Mouse (Mus musculus): ENCODE data around the gene Pecam1. TPM values are rescaled to one million over a fixed set of nuclear protein-coding genes. Genes with fewer than 3 reads are reported as not detected.

Pecam1 gene
- polyA plus RNA-seq, 1 experiment from 2014 or later = 20.2 TPM

DNA sequence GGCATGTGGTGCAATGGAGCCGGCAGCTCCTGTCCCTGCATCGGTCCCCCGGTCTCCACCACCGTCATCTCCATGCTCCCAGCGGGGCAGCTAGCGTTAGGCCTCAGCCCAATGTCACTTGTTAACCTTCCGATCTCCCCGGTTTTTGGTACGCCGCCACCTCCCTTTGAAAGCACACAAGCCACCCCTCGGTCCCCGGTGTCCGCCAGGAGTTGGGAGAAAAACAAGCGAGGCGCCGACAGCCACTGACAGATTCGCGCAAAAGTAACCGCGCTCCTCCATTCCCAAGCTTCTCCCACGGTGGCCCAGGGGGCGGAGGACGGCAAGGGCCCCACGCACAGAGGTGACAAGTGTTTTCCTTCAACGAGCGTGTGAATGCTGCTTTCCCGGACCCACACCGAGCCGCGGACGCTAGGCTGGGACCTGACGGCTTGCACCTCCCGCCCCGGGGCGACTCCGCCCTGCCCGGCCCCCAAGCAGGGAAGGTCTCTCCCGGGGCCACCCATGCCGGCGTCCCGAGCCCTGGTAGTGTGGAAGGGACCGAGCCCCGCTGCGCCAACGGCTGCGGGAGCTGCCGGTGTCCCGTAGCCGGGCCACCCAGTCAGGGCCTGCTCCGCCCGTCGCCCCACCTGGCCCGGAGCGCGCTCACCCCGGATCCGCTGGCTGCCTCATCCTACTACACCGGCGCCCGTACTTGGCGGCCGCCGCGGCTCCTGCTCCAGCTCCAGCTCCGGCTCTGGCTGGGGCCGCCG, 138.0 kb downstream of the Pecam1 start:
- Histone ChIP-seq H3K9ac (ENCODE audit: low read length) (peak overlapping the region; percentile 94), H3K4me1 (replicated peaks; ENCODE audit: control insufficient read depth, insufficient read depth) (no peaks in the 10 kb centered on the region), H3K4me2 (replicated peaks; ENCODE audit: low read depth) (peak overlapping the region; percentile 79), H3K27ac (replicated peaks) (peak overlapping the region; percentile 95), H3K9me3 (ENCODE audit: control insufficient read depth, low read length) (no peaks in the 10 kb centered on the region), H3K36me3 (ENCODE audit: control insufficient read depth, insufficient read depth, low read length) (no peaks in the 10 kb centered on the region), H3K4me3 (ENCODE audit: low read depth, low read length) (peak overlapping the region; percentile 95), H3K27me3 (ENCODE audit: control insufficient read depth, insufficient read depth, low read length) (no peaks in the 10 kb centered on the region)
- DNase-seq (ENCODE audit: low spot score) (peak; percentile 77), ATAC-seq (ENCODE audit: low FRiP score, low TSS enrichment) (peak; percentile 74)
- WGBS = under 1% methylated on average over 47 of the region's 67 CpGs
- TF ChIP-seq EP300 (optimal IDR thresholded peaks at IDR 0.05) (peak; percentile 8), CTCF (IDR thresholded peaks at IDR 0.05; ENCODE audit: low read depth) (0 out of 2 replicates have a peak, but pooled peaks have one; percentile 8)

DNA sequence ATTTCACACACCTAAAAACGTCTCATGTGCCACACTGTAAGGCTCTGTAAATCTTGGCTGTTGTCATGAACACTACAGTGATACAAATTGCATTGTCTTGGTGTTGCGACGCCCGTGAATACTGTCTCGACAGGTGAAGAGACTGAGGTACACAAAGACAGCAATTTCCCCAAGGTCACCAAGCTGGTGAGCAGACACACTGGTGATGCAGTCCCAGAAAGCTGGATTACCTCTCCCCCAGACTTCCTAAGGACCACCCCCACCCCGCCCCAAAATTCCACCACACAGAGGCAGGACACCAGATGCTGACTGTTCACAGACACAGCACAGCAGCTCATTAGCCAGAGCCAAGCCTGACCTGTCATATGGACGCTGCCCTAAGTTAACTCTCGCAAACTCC, 140.7 kb downstream of the Pecam1 start:
- WGBS = 65% methylated on average over 8 of the region's 8 CpGs
- Histone ChIP-seq H3K4me1 (replicated peaks; ENCODE audit: control insufficient read depth, insufficient read depth) (no peaks in the 10 kb centered on the region), H3K27me3 (ENCODE audit: control insufficient read depth, insufficient read depth, low read length) (no peaks in the 10 kb centered on the region), H3K27ac (replicated peaks) (no peak overlapping the region), H3K4me2 (replicated peaks; ENCODE audit: low read depth) (no peak overlapping the region), H3K36me3 (ENCODE audit: control insufficient read depth, insufficient read depth, low read length) (no peaks in the 10 kb centered on the region), H3K9me3 (ENCODE audit: control insufficient read depth, low read length) (no peaks in the 10 kb centered on the region), H3K9ac (ENCODE audit: low read length) (no peak overlapping the region), H3K4me3 (ENCODE audit: low read depth, low read length) (no peak overlapping the region)
- TF ChIP-seq CTCF (IDR thresholded peaks at IDR 0.05; ENCODE audit: low read depth) = no peak
- TF ChIP-seq EP300 (optimal IDR thresholded peaks at IDR 0.05) = no peak
- ATAC-seq (ENCODE audit: low FRiP score, low TSS enrichment) (no peak), DNase-seq (ENCODE audit: low spot score) (no peak)

DNA sequence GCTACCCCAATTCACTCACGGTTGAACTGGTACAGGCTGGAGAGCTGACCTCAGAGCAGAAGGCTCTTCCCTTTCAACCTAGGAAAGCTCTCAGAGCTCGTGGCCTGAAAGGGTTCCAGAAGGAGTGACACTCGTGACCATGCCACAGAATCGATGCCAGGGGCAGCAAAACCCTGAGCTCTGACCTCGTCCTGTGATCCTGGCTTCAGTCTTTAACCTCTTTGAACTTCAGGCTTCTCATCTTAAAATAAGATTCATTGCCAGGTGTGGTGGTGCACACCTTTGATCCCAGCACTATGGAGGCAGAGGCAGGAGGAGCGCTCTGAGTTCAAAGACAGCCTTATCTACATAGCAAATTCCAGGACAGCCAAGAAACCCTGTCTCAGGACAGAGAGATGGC, 143.1 kb downstream of the Pecam1 start:
- no peaks in the 10 kb centered on the region for H3K4me1 ChIP-seq (replicated peaks; ENCODE audit: control insufficient read depth, insufficient read depth)
- H3K27me3 ChIP-seq (ENCODE audit: control insufficient read depth, insufficient read depth, low read length) = no peaks in the 10 kb centered on the region
- H3K9ac ChIP-seq (ENCODE audit: low read length) = no peak overlapping the region
- H3K36me3 ChIP-seq (ENCODE audit: control insufficient read depth, insufficient read depth, low read length) = no peaks in the 10 kb centered on the region
- 78% methylated on average over 6 of the region's 6 CpGs for WGBS
- no peak for TF ChIP-seq CTCF (IDR thresholded peaks at IDR 0.05; ENCODE audit: low read depth)
- TF ChIP-seq EP300 (optimal IDR thresholded peaks at IDR 0.05) = no peak
- DNase-seq (ENCODE audit: low spot score) = no peak
- H3K4me3 ChIP-seq (ENCODE audit: low read depth, low read length) = no peak overlapping the region
- ATAC-seq (ENCODE audit: low FRiP score, low TSS enrichment) = no peak
- no peaks in the 10 kb centered on the region for H3K9me3 ChIP-seq (ENCODE audit: control insufficient read depth, low read length)
- no peak overlapping the region for H3K4me2 ChIP-seq (replicated peaks; ENCODE audit: low read depth)
- no peak overlapping the region for H3K27ac ChIP-seq (replicated peaks)

DNA sequence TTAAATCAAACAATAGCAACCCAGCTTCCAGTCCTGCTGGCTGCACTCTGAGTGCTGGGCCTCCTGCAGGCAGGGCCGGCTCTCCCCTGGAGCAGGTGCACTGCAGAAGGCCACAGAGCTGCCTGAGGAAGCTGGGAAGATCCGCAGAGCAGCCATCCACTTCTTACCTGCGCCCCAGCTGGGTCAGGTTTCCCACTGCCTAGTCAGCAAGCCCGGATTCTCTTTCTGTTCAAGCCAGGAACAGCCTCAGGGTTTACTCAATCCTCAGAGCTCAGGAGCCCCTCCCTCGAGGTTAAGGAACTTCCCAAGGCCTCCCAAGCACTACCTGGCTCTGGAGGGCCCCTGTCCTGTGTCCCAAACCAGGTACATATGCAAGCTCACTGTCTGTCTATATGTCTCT, 144.4 kb downstream of the Pecam1 start:
- WGBS = 37% methylated on average over 5 of the region's 5 CpGs
- Histone ChIP-seq H3K27me3 (ENCODE audit: control insufficient read depth, insufficient read depth, low read length) (no peaks in the 10 kb centered on the region), H3K9me3 (ENCODE audit: control insufficient read depth, low read length) (no peaks in the 10 kb centered on the region), H3K4me1 (replicated peaks; ENCODE audit: control insufficient read depth, insufficient read depth) (no peaks in the 10 kb centered on the region), H3K4me2 (replicated peaks; ENCODE audit: low read depth) (no peak overlapping the region), H3K4me3 (ENCODE audit: low read depth, low read length) (no peak overlapping the region), H3K9ac (ENCODE audit: low read length) (no peak overlapping the region), H3K36me3 (ENCODE audit: control insufficient read depth, insufficient read depth, low read length) (no peaks in the 10 kb centered on the region), H3K27ac (replicated peaks) (no peak overlapping the region)
- DNase-seq (ENCODE audit: low spot score) (no peak), ATAC-seq (ENCODE audit: low FRiP score, low TSS enrichment) (no peak)
- no peak for TF ChIP-seq EP300 (optimal IDR thresholded peaks at IDR 0.05)
- TF ChIP-seq CTCF (IDR thresholded peaks at IDR 0.05; ENCODE audit: low read depth) = no peak

Small RNAs within 50 kb of the gene (microRNA-seq; reads per million reads assigned to microRNA genes)
- gene Gm25994 (not detected), gene Mir3064 (6.1 reads per million, percentile 10 among the genes with 10 or more reads in this experiment)

Other genes with a start within 250 kb of the Pecam1 start
- 11.6 and 12.1 TPM in 2 replicates for gene Tex2, start 137.2 kb downstream of the Pecam1 start, polyA plus RNA-seq (2015; fragmentation: Nextera tagmentation; extraction: Ambion mirVana)
- gene Milr1, start 598 bp upstream of the Pecam1 start, polyA plus RNA-seq (2015; fragmentation: Nextera tagmentation; extraction: Ambion mirVana) = 2.2 and 2.8 TPM in 2 replicates
- 8.9 and 10.3 TPM in 2 replicates for gene Polg2, start 28.9 kb upstream of the Pecam1 start, polyA plus RNA-seq (2015; fragmentation: Nextera tagmentation; extraction: Ambion mirVana)
- 175 and 178 TPM in 2 replicates for gene Ddx5, start 38.6 kb upstream of the Pecam1 start, polyA plus RNA-seq (2015; fragmentation: Nextera tagmentation; extraction: Ambion mirVana)
- gene Cep95, start 38.6 kb upstream of the Pecam1 start, polyA plus RNA-seq (2015; fragmentation: Nextera tagmentation; extraction: Ambion mirVana) = 4.9 and 5.7 TPM in 2 replicates
- gene Smurf2, start 170.1 kb upstream of the Pecam1 start, polyA plus RNA-seq (2015; fragmentation: Nextera tagmentation; extraction: Ambion mirVana) = 6.9 and 7.1 TPM in 2 replicates
- gene Kpna2, start 248.9 kb upstream of the Pecam1 start, polyA plus RNA-seq (2015; fragmentation: Nextera tagmentation; extraction: Ambion mirVana) = 146 and 158 TPM in 2 replicates